Mouse (Mus musculus): ENCODE measurements around the gene Them5. TPM values are rescaled to one million over a fixed set of nuclear protein-coding genes. Genes with fewer than 3 reads are reported as not detected.

Gene Them5
- total RNA-seq, 2 experiments from 2014 or later = not detected

- no peak for ATAC-seq (ENCODE audit: poor library complexity, severe bottlenecking)
Measured at GRCm38 (mm10) chr3:94371637-94372036, 29.7 kb downstream of the Them5 start.

GRCm38 (mm10) chr3:94372038-94372437 lies 30.1 kb downstream of the Them5 start:
- no peak for ATAC-seq (ENCODE audit: poor library complexity, severe bottlenecking)

DNA sequence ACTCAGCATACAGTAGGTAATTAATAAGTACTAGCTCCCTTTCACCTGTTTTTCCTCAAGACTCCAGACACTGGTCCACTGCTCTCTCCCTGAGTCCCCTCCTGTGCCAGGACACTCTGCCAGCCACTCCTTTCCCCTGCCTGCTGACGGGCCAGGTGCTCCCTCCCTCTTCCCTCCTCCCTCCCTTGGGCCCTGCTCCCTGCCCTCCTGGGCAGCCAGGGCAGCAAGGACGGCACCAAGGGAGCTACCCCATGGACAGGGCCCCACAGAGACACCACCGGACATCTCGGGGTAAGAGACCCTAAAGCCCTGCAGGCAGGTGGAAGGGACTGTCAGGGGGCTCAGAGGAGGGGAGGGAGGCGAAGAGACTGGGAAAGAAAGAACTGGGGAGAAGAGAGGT lies 30.7 kb downstream of the Them5 start, which contains the start of gene Rorc:
Gene Rorc, plus strand, starts transcription at position 154 of the 400 bp plus-strand sequence.
- no peak for ATAC-seq (ENCODE audit: poor library complexity, severe bottlenecking)

DNA sequence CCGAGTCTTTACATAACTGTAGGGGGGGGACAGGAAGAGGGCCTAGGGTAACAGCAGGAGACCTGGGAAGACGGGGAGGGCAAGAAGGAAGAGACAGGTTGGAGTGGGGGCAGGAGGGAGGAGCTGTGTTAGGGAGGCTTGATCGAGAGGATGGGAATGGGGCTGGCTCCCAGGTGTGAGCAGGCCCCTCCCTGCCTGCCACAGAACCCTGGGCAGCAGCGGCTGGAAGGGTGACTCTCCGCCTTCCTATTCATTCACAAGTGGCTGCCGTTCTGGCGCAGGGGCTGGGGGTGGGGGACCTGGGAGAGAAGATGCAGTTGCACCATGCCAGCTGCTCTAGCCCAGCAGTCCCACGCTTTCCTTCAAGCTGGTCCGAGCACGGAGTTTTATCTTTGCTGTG lies 31.2 kb downstream of the Them5 start:
- no peak for ATAC-seq (ENCODE audit: poor library complexity, severe bottlenecking)

DNA sequence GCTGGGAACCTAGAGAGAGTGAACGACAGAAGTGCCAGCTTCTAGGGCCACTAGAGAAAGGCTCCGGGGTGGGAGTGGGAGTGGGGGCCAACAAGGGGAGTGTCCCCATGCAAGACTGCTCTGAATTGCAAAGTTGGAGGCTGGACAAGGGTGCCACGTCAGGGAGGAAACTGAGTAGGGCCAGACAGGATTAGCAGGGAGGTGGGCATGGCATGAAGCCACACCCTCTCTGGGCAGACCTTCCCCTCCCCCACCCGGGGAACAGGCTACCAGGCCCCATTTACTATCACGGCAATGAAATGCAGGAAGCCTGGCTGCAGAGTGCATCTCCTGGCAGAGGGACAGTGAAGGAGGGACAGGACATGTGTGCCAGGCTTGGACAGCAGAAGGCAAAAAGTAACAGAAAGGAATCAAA lies 31.7 kb downstream of the Them5 start:
- ATAC-seq (ENCODE audit: poor library complexity, severe bottlenecking) = no peak

DNA sequence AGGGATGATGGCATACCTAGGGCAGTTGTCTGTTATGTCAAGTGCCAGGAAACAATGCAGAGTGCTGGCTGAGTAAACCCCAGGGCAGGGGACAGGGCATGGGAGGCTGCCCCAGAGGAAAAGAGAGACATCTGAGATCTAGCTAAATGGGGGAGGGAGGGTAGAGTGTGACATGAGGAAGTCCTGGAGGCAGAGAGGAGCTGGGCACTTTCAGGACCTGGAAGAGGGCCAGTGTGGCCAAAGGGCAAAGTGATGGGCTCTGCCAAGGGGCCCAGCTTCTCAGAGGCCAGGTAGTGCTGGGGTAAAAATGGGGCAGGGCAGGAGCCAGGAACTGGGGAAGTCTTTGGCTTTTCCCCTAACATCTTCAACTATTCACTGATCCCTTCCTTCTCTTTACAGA lies 32.7 kb downstream of the Them5 start:
- no peak for ATAC-seq (ENCODE audit: poor library complexity, severe bottlenecking)

GRCm38 (mm10) chr3:94375146-94375545 lies 33.2 kb downstream of the Them5 start:
- ATAC-seq (ENCODE audit: poor library complexity, severe bottlenecking) = peak; percentile 38

GRCm38 (mm10) chr3:94375861-94376260 lies 34.0 kb downstream of the Them5 start:
- ATAC-seq (ENCODE audit: poor library complexity, severe bottlenecking) = no peak

- ATAC-seq (ENCODE audit: poor library complexity, severe bottlenecking) = no peak
Measured at GRCm38 (mm10) chr3:94377028-94377923, 35.4 kb downstream of the Them5 start.

- ATAC-seq (ENCODE audit: poor library complexity, severe bottlenecking) = no peak
Measured at GRCm38 (mm10) chr3:94379831-94380510, 38.1 kb downstream of the Them5 start.

DNA sequence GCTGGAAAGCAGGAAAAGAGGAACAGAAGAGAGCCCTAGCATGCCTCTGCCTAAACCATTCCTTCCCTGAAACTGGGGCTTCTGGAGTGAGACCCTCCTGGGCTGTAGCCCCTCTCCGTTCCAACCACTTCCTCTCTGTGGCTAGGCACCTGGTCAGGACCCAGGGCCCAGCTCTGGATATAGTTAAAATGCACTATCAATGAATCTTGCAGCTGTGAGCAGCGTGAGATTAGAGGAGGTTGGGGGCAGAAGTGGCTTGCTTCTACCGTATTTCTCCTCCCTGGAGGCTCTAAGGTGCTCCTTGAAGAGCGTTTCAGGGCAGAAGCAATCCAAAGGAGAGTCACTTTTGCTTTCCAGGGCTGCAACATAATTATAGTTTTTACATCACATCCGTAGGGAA lies 40.4 kb downstream of the Them5 start:
- no peak for ATAC-seq (ENCODE audit: poor library complexity, severe bottlenecking)

GRCm38 (mm10) chr3:94383476-94383875 lies 41.6 kb downstream of the Them5 start:
- ATAC-seq (ENCODE audit: poor library complexity, severe bottlenecking) = no peak

GRCm38 (mm10) chr3:94386671-94387070 lies 44.8 kb downstream of the Them5 start:
- ATAC-seq (ENCODE audit: poor library complexity, severe bottlenecking) = no peak

DNA sequence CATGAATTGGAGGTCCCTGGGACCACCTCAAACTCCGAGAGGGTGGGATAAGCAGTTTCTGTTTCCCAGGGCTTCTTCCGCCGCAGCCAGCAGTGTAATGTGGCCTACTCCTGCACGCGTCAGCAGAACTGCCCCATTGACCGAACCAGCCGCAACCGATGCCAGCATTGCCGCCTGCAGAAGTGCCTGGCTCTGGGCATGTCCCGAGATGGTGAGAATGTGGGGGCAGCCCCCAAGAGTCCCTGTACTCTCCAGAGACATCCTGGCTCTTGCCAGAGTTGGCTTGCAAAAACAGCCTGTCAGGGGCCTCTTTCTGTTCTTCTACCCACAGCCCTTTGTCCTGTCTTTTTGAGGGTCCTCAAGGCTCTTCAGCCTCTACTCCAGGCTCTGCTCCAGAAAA lies 45.5 kb downstream of the Them5 start:
- no peak for ATAC-seq (ENCODE audit: poor library complexity, severe bottlenecking)

GRCm38 (mm10) chr3:94388047-94388446 lies 46.1 kb downstream of the Them5 start:
- peak; percentile 21 for ATAC-seq (ENCODE audit: poor library complexity, severe bottlenecking)

GRCm38 (mm10) chr3:94389420-94389819 lies 47.5 kb downstream of the Them5 start:
- ATAC-seq (ENCODE audit: poor library complexity, severe bottlenecking) = no peak

DNA sequence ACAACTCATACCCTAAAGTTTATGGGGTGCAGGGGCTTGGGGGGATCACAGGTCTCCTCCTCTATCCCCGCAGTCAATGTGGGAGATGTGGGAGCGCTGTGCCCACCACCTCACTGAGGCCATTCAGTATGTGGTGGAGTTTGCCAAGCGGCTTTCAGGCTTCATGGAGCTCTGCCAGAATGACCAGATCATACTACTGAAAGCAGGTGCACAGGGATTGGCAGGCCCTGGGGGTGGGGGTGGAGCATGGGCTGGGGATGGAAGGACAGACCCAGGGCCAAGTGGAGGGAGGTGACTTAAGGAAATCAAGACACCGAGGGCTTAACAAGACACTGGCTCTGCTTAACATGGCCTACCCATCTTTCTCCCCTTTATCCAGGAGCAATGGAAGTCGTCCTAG lies 49.1 kb downstream of the Them5 start:
- no peak for ATAC-seq (ENCODE audit: poor library complexity, severe bottlenecking)

DNA sequence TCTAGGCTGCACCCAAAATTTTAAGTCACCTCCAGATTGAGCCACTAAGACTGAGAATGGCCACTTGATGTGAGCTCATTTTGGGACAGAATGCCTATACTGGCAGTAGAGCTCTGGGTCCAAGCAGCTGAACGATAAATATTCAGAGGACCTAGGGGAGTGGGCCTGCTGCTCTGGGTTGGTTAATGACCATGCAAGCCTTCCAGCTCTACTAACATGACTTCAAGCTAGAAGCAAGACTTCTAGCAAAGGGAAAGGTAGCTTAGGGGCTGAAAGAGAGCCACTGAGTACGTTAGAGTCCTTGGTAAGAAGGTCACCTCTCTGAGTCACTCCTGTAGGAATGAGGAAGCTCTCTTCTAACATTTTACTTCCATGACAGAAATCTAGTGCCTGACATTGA lies 50.2 kb downstream of the Them5 start:
- no peak for ATAC-seq (ENCODE audit: poor library complexity, severe bottlenecking)

GRCm38 (mm10) chr3:94393049-94393448 lies 51.1 kb downstream of the Them5 start:
- ATAC-seq (ENCODE audit: poor library complexity, severe bottlenecking) = no peak

DNA sequence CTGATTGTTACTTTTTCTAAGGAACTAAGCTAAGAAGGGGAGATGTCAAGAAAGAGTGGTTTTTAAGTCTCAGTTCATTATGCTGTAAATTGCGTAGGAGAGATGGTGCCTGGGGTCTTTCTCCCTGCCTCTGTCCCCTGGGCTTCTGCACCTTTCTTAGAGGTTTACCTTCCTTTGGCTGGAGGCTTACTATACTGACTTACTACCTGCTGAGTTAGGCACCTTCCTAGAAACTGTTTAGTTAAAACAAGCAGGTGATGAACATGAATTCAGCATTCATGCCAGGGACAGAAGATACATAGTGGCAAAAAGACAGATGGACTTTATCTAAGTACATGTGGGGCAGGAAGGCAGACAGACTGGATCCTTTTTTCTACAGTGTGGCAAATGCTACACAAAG lies 54.4 kb downstream of the Them5 start:
- no peak for ATAC-seq (ENCODE audit: poor library complexity, severe bottlenecking)

DNA sequence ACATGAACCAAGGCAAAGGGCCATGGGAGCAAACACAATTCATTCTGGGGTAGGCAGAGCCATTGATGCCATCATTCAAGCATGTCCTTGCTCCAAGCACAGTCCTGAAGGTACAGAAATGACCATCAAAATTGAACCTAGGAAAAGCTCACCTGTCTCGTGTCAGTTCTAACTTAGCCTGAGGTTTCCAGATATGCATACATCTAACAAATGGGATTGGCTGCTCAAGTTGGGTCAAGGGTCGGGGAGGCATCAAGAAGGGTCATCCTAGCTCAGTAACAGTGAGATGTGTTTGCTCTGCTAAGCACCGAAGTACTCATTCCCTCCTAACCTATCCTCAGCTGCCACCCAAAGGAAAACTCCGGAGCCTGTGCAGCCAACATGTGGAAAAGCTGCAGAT lies 55.0 kb downstream of the Them5 start:
- ATAC-seq (ENCODE audit: poor library complexity, severe bottlenecking) = no peak

All from megakaryocyte, adult 5-6 weeks (primary cell).